Mouse (Mus musculus) right cerebral cortex, adult 2 months (tissue): Measurements from ENCODE around the gene Litaf.

ENCODE experiments used
- DNase-seq, 2 experiments: peaks; one replicate each; pipeline ENCODE4 v3.0.0; 2021 to 2022; ENCODE audit warnings: low spot score in 2 of 2

Gene Litaf

GRCm38 (mm10) chr16:11066029-11066832, at the start of gene Litaf:
Gene Litaf (minus strand): TSS chr16:11066157.
- DNase-seq = peak; percentile 96

GRCm38 (mm10) chr16:11109198-11109740, 43.3 kb upstream of the Litaf start:
- no peak for DNase-seq

- no peak for DNase-seq
These were observed 38.9 kb upstream of the Litaf start for GRCm38 (mm10) chr16:11104905-11105304.

- no peak for DNase-seq
These were observed 31.3 kb upstream of the Litaf start for GRCm38 (mm10) chr16:11097301-11097700.

- DNase-seq = no peak
These were observed 27.9 kb upstream of the Litaf start for GRCm38 (mm10) chr16:11093717-11094386.

GRCm38 (mm10) chr16:11092523-11092922, 26.6 kb upstream of the Litaf start:
- DNase-seq = peak in 1 of 2 experiments; percentile 70

GRCm38 (mm10) chr16:11092061-11092460, 26.1 kb upstream of the Litaf start:
- DNase-seq = no peak

- DNase-seq = no peak
These were observed 25.0 kb upstream of the Litaf start for GRCm38 (mm10) chr16:11090836-11091570.

- DNase-seq = peak in 1 of 2 experiments; percentile 35
These were observed 21.1 kb upstream of the Litaf start for GRCm38 (mm10) chr16:11086856-11087588.

GRCm38 (mm10) chr16:11086299-11086698, 20.3 kb upstream of the Litaf start:
- no peak for DNase-seq

- no peak for DNase-seq
These were observed 18.2 kb upstream of the Litaf start for GRCm38 (mm10) chr16:11084181-11084580.

GRCm38 (mm10) chr16:11078216-11078869, 12.4 kb upstream of the Litaf start:
- no peak for DNase-seq

GRCm38 (mm10) chr16:11077601-11078201, 11.7 kb upstream of the Litaf start:
- no peak for DNase-seq

- no peak for DNase-seq
These were observed 7.1 kb upstream of the Litaf start for GRCm38 (mm10) chr16:11073060-11073459.

- no peak for DNase-seq
These were observed 6.5 kb upstream of the Litaf start for GRCm38 (mm10) chr16:11072454-11072853.

GRCm38 (mm10) chr16:11071887-11072286, 5.9 kb upstream of the Litaf start:
- no peak for DNase-seq

- no peak for DNase-seq
These were observed 5.2 kb upstream of the Litaf start for GRCm38 (mm10) chr16:11071176-11071575.

- no peak for DNase-seq
These were observed 3.9 kb upstream of the Litaf start for GRCm38 (mm10) chr16:11069710-11070420.

- no peak for DNase-seq
These were observed 3.3 kb upstream of the Litaf start for GRCm38 (mm10) chr16:11069271-11069670.

GRCm38 (mm10) chr16:11068666-11069065, 2.7 kb upstream of the Litaf start:
- DNase-seq = no peak
